Mouse (Mus musculus): ENCODE results near the gene Uqcrq. TPM values are rescaled to one million over a fixed set of nuclear protein-coding genes. Genes with fewer than 3 reads are reported as not detected.

Uqcrq gene
- total and polyA plus RNA-seq, 3 experiments = 1,905 to 2,926 (median 2,451) TPM

DNA sequence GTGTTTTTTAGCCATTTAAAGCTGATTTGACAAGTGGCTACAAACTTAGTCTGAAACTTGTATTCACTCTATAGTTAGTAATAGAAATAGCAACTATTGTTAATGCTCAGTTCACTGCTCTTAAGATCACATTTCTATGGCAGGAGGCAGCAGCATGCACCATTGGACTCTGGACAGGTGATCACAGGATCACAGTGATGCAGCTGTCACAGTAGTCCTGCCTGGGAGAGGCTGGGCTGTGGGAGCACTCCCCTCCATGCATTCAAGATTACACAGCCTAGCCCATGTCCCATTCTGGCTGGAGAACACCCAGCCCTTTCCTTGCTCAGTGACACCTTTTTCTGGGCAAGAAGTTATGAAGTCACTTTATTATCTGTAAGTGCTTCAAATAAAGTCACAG lies 12.6 kb downstream of the Uqcrq start:
- no peak for DNase-seq
- H3K27ac ChIP-seq = no peak overlapping the region
- intact Hi-C loops (cut with DNase I) = no loop called here
- no peaks in the 10 kb centered on the region for H3K27me3 ChIP-seq (ENCODE audit: control insufficient read depth, insufficient read depth, low read length)
- no peaks in the 10 kb centered on the region for H3K79me2 ChIP-seq (replicated peaks; ENCODE audit: control insufficient read depth, insufficient read depth, low read length)
- no peak overlapping the region for H3K4me3 ChIP-seq
- H3K36me3 ChIP-seq (ENCODE audit: control insufficient read depth, insufficient read depth, low read length) = no peaks in the 10 kb centered on the region; the same call in 1 of the 2 replicates
- no peaks in the 10 kb centered on the region for H3K4me1 ChIP-seq (ENCODE audit: control insufficient read depth, insufficient read depth, low read length)
- H3K9ac ChIP-seq (ENCODE audit: low read depth, low read length) = no peak overlapping the region
- TF ChIP-seq CTCF (IDR thresholded peaks at IDR 0.05) (no peak), POLR2A (IDR thresholded peaks at IDR 0.05; ENCODE audit: insufficient read depth, low read depth, low read length) (no peak), EP300 (IDR thresholded peaks at IDR 0.05; ENCODE audit: insufficient read depth, low read depth, low read length) (no peak)

DNA sequence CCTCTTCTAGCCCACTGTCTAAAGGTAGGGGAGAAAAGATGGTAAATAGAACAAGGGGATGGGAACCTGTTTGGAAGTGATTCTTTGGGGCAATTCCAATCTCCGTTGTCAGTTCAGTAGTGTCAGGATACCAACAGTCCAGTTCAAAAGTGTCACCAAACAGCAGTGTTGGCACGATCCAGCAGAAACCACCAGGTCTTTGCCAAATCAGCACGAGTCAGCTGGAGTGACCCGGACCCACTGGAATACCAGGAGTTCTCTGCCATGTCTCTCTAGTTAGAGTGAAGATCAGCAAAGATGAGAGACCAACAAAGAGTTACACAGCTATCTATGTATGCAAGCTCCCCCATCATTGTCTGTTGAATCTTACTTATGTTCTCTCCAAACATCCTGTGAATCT lies 16.8 kb downstream of the Uqcrq start:
- DNase-seq = no peak
- Histone ChIP-seq H3K4me3 (no peak overlapping the region), H3K4me1 (ENCODE audit: control insufficient read depth, insufficient read depth, low read length) (no peaks in the 10 kb centered on the region), H3K9ac (ENCODE audit: low read depth, low read length) (no peak overlapping the region), H3K27me3 (ENCODE audit: control insufficient read depth, insufficient read depth, low read length) (no peaks in the 10 kb centered on the region), H3K36me3 (ENCODE audit: control insufficient read depth, insufficient read depth, low read length) (peaks cover 2% of the 10 kb centered on the region), H3K27ac (no peak overlapping the region), H3K79me2 (replicated peaks; ENCODE audit: control insufficient read depth, insufficient read depth, low read length) (no peaks in the 10 kb centered on the region)
- intact Hi-C loops (cut with DNase I) = loop anchor here (5.0 kb wide), 1 partner anchor 53 kb away; no protein-coding TSS in a partner anchor
- TF ChIP-seq CTCF (IDR thresholded peaks at IDR 0.05) = no peak
- TF ChIP-seq EP300 (IDR thresholded peaks at IDR 0.05; ENCODE audit: insufficient read depth, low read depth, low read length) = no peak
- WGBS = 56% methylated on average over 4 of the region's 4 CpGs

- intact Hi-C loops (cut with DNase I) = loop anchor here (5.0 kb wide), 1 partner anchor 56 kb away; no protein-coding TSS in a partner anchor
- no peak overlapping the region for H3K27ac ChIP-seq
- H3K4me1 ChIP-seq (ENCODE audit: control insufficient read depth, insufficient read depth, low read length) = no peaks in the 10 kb centered on the region
- no peak for DNase-seq
- no peak overlapping the region for H3K9ac ChIP-seq (ENCODE audit: low read depth, low read length)
- no peaks in the 10 kb centered on the region for H3K79me2 ChIP-seq (replicated peaks; ENCODE audit: control insufficient read depth, insufficient read depth, low read length)
- TF ChIP-seq EP300 (IDR thresholded peaks at IDR 0.05; ENCODE audit: insufficient read depth, low read depth, low read length) (no peak), CTCF (IDR thresholded peaks at IDR 0.05) (peak; percentile 83)
- no peaks in the 10 kb centered on the region for H3K27me3 ChIP-seq (ENCODE audit: control insufficient read depth, insufficient read depth, low read length)
- H3K4me3 ChIP-seq = no peak overlapping the region
- peaks cover 4% of the 10 kb centered on the region for H3K36me3 ChIP-seq (ENCODE audit: control insufficient read depth, insufficient read depth, low read length)
Measured at GRCm38 (mm10) chr11:53411738-53412137, 18.9 kb downstream of the Uqcrq start.

DNA sequence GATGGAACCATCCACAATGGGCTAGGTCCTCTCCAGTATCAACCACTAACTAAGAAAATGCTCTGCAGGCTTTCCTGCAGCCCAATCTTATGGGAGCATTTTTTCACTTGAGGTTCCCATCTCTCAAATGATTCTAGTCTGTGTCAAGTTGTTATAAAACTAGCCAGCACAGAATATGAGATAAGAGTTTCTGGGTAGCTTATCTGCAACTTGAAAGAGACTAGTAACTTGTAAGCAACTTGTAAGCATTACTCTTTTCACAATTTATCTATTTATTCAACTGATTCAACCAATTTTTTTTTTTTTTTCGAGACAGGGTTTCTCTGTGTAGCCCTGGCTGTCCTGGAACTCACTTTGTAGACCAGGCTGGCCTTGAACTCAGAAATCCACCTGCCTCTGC lies 27.0 kb downstream of the Uqcrq start:
- H3K9ac ChIP-seq (ENCODE audit: low read depth, low read length) = no peak overlapping the region
- no peak overlapping the region for H3K27ac ChIP-seq
- H3K4me1 ChIP-seq (ENCODE audit: control insufficient read depth, insufficient read depth, low read length) = no peaks in the 10 kb centered on the region
- 100% methylated on average over 1 of the region's 1 CpGs for WGBS
- no peaks in the 10 kb centered on the region for H3K27me3 ChIP-seq (ENCODE audit: control insufficient read depth, insufficient read depth, low read length)
- TF ChIP-seq POLR2A (IDR thresholded peaks at IDR 0.05; ENCODE audit: insufficient read depth, low read depth, low read length) (no peak), EP300 (IDR thresholded peaks at IDR 0.05; ENCODE audit: insufficient read depth, low read depth, low read length) (no peak), CTCF (IDR thresholded peaks at IDR 0.05) (no peak)
- no peak for DNase-seq
- H3K36me3 ChIP-seq (ENCODE audit: control insufficient read depth, insufficient read depth, low read length) = peaks cover 6% of the 10 kb centered on the region
- no peak overlapping the region for H3K4me3 ChIP-seq
- H3K79me2 ChIP-seq (replicated peaks; ENCODE audit: control insufficient read depth, insufficient read depth, low read length) = no peaks in the 10 kb centered on the region
- intact Hi-C loops (cut with DNase I) = no loop called here

DNA sequence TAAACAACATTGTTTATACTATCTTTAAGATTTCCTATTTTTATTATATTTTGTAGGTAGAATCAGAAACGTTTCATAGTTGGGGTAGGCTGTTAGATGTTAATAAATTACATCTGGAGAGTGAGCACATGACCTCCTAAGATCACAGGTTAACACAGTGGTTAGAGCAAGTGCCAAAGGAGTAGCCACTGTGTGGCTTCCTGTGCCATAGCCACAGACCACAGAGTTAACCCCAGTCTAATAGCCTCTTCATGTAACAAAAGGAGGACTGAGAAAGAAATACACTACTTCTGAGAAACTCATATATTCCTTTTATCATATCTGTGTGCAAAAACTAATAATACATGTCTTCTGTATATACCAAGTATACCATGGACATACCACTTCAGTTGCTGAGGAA lies 36.8 kb downstream of the Uqcrq start:
- TF ChIP-seq CTCF (IDR thresholded peaks at IDR 0.05) (no peak), EP300 (IDR thresholded peaks at IDR 0.05; ENCODE audit: insufficient read depth, low read depth, low read length) (no peak), POLR2A (IDR thresholded peaks at IDR 0.05; ENCODE audit: insufficient read depth, low read depth, low read length) (no peak)
- Histone ChIP-seq H3K27ac (no peak overlapping the region), H3K79me2 (replicated peaks; ENCODE audit: control insufficient read depth, insufficient read depth, low read length) (no peaks in the 10 kb centered on the region), H3K4me1 (ENCODE audit: control insufficient read depth, insufficient read depth, low read length) (no peaks in the 10 kb centered on the region), H3K36me3 (ENCODE audit: control insufficient read depth, insufficient read depth, low read length) (peaks cover 3% of the 10 kb centered on the region; the same call in 1 of the 2 replicates), H3K4me3 (no peak overlapping the region), H3K9ac (ENCODE audit: low read depth, low read length) (no peak overlapping the region), H3K27me3 (ENCODE audit: control insufficient read depth, insufficient read depth, low read length) (no peaks in the 10 kb centered on the region)
- DNase-seq = no peak
- WGBS = 87% methylated on average over 1 of the region's 1 CpGs
- intact Hi-C loops (cut with DNase I) = no loop called here

GRCm38 (mm10) chr11:53383758-53384428 lies 46.7 kb downstream of the Uqcrq start:
- intact Hi-C loops (cut with DNase I) = no loop called here
- DNase-seq = no peak
- Histone ChIP-seq H3K4me3 (no peak overlapping the region), H3K27ac (no peak overlapping the region), H3K27me3 (ENCODE audit: control insufficient read depth, insufficient read depth, low read length) (no peaks in the 10 kb centered on the region), H3K9ac (ENCODE audit: low read depth, low read length) (no peak overlapping the region), H3K36me3 (ENCODE audit: control insufficient read depth, insufficient read depth, low read length) (peaks cover 5% of the 10 kb centered on the region), H3K4me1 (ENCODE audit: control insufficient read depth, insufficient read depth, low read length) (peaks cover 1% of the 10 kb centered on the region; the same call in 1 of the 2 replicates), H3K79me2 (replicated peaks; ENCODE audit: control insufficient read depth, insufficient read depth, low read length) (no peaks in the 10 kb centered on the region; the same call in 1 of the 2 replicates)
- TF ChIP-seq POLR2A (IDR thresholded peaks at IDR 0.05; ENCODE audit: insufficient read depth, low read depth, low read length) = no peak
- no peak for TF ChIP-seq EP300 (IDR thresholded peaks at IDR 0.05; ENCODE audit: insufficient read depth, low read depth, low read length)
- TF ChIP-seq CTCF (IDR thresholded peaks at IDR 0.05) = no peak
- WGBS = 99% methylated on average over 2 of the region's 2 CpGs

All from heart, adult 2 months (tissue).